In genomic region chr17:12773956-12774355, GRCm38 (mm10) we compare ENCODE assay signal across 26 mouse cellular contexts. TPM values are rescaled to one million over a fixed set of nuclear protein-coding genes. Genes with fewer than 3 reads are reported as not detected.
DNase-seq lines count a peak whose midpoint lies in the region; ATAC-seq and TF ChIP-seq lines count a peak whose summit lies in the region.
"Had no signal": no experiment of that assay in that cellular context is flagged by ENCODE, and none has a peak within 500 bp of the region (broad histone marks: within the 10 kb centered on the region; RNA-seq: fewer than 3 reads in every experiment).

No protein-coding gene starts in this region.

- no peak overlapping the region for H3K4me2 ChIP-seq in heart, embryonic 14.5 days (ENCODE audit: low read length)
- H3K4me2 ChIP-seq in heart, embryonic 16.5 days (ENCODE audit: low read depth, low read length), result no peak overlapping the region
- no peak overlapping the region for H3K4me2 ChIP-seq in stomach, embryonic 16.5 days (ENCODE audit: low read depth, low read length)
- H3K4me2 ChIP-seq: forebrain, embryonic 13.5 days; hindbrain, embryonic 13.5 days; midbrain, embryonic 13.5 days; neural tube, embryonic 13.5 days had no signal

- peak overlapping the region; percentile 4; the same call in 1 of the 2 replicates for H3K27ac ChIP-seq in heart, adult 2 months
- peak overlapping the region; percentile 68 to 81 for H3K27ac ChIP-seq in heart, embryonic 14.5 days (replicated peaks in 1 of 2; ENCODE audit: control insufficient read depth in 1 of 2, insufficient read depth in 1 of 2, low read depth in 2 of 2, low read length in 2 of 2)
- peak overlapping the region; percentile 80 for H3K27ac ChIP-seq in heart, embryonic 16.5 days (ENCODE audit: low read length)
- H3K27ac ChIP-seq in stomach, embryonic 16.5 days (ENCODE audit: low read length), result peak overlapping the region; percentile 24; the same call in 1 of the 2 replicates
- H3K27ac ChIP-seq: forebrain, embryonic 13.5 days; hindbrain, embryonic 13.5 days; liver, embryonic 14.5 days; macrophage; midbrain, embryonic 13.5 days; neural tube, embryonic 13.5 days had no signal

- H3K27me3 ChIP-seq in heart, adult 2 months (ENCODE audit: control insufficient read depth, insufficient read depth, low read length), result no peaks in the 10 kb centered on the region
- no peaks in the 10 kb centered on the region for H3K27me3 ChIP-seq in heart, embryonic 14.5 days (ENCODE audit: control insufficient read depth, insufficient read depth, low read length)
- no peaks in the 10 kb centered on the region for H3K27me3 ChIP-seq in heart, embryonic 16.5 days (ENCODE audit: control insufficient read depth, insufficient read depth, low read length)
- no peaks in the 10 kb centered on the region for H3K27me3 ChIP-seq in stomach, embryonic 16.5 days (ENCODE audit: control insufficient read depth, insufficient read depth, low read length)
- H3K27me3 ChIP-seq: hindbrain, embryonic 13.5 days; neural tube, embryonic 13.5 days; Patski had no signal

- peak; percentile 40 for ATAC-seq in heart, embryonic 14.5 days (ENCODE audit: insufficient number of reproducible peaks, insufficient read depth, low FRiP score, low read depth)
- peak; percentile 26; the same call in 1 of the 2 replicates for ATAC-seq in heart, embryonic 16.5 days (replicated peaks; ENCODE audit: extremely low read depth, insufficient read depth, low FRiP score)
- ATAC-seq in stomach, embryonic 16.5 days (ENCODE audit: insufficient read depth, low FRiP score), result no peak
- ATAC-seq: forebrain, embryonic 13.5 days; midbrain, embryonic 13.5 days; Patski had no signal

- no peak overlapping the region for H3K4me3 ChIP-seq in heart, adult 2 months
- H3K4me3 ChIP-seq in heart, embryonic 14.5 days (ENCODE audit: control insufficient read depth in 1 of 2, insufficient read depth in 1 of 2, low read depth in 1 of 2, low read length in 2 of 2), result no peak overlapping the region
- no peak overlapping the region for H3K4me3 ChIP-seq in heart, embryonic 16.5 days (ENCODE audit: low read length)
- H3K4me3 ChIP-seq in stomach, embryonic 16.5 days (replicated peaks; ENCODE audit: low read length), result no peak overlapping the region
- H3K4me3 ChIP-seq: forebrain, embryonic 13.5 days; hindbrain, embryonic 13.5 days; midbrain, embryonic 13.5 days; neural tube, embryonic 13.5 days had no signal

- no peak overlapping the region for H3K9ac ChIP-seq in heart, adult 2 months (ENCODE audit: low read depth, low read length)
- H3K9ac ChIP-seq in heart, embryonic 14.5 days (ENCODE audit: low read length), result peak overlapping the region; percentile 45; the same call in 1 of the 2 replicates
- H3K9ac ChIP-seq in heart, embryonic 16.5 days (ENCODE audit: low read length), result no peak overlapping the region
- H3K9ac ChIP-seq in stomach, embryonic 16.5 days (ENCODE audit: low read length), result no peak overlapping the region
- H3K9ac ChIP-seq: forebrain, embryonic 13.5 days; hindbrain, embryonic 13.5 days; liver, embryonic 14.5 days; midbrain, embryonic 13.5 days; neural tube, embryonic 13.5 days had no signal

- TF ChIP-seq POLR2A in heart, adult 2 months (IDR thresholded peaks at IDR 0.05; ENCODE audit: insufficient read depth, low read depth, low read length), result no peak

- 43% methylated on average over 3 of the region's 3 CpGs for WGBS in heart, adult 2 months
- WGBS in heart, embryonic 14.5 days, result 22% methylated on average over 3 of the region's 3 CpGs
- 36% methylated on average over 3 of the region's 3 CpGs for WGBS in heart, embryonic 16.5 days
- WGBS in stomach, embryonic 16.5 days, result 55% methylated on average over 3 of the region's 3 CpGs

- TF ChIP-seq CTCF in heart, adult 2 months (IDR thresholded peaks at IDR 0.05), result no peak

- H3K4me1 ChIP-seq in heart, adult 2 months (ENCODE audit: control insufficient read depth, insufficient read depth, low read length), result peaks cover 7% of the 10 kb centered on the region
- peaks cover 18 to 40% of the 10 kb centered on the region in 2 experiments for H3K4me1 ChIP-seq in heart, embryonic 14.5 days (ENCODE audit: control insufficient read depth in 2 of 2, insufficient read depth in 2 of 2, low read length in 2 of 2)
- peaks cover 31% of the 10 kb centered on the region for H3K4me1 ChIP-seq in heart, embryonic 16.5 days (ENCODE audit: control insufficient read depth, insufficient read depth, low read length)
- peaks cover 2% of the 10 kb centered on the region for H3K4me1 ChIP-seq in stomach, embryonic 16.5 days (ENCODE audit: control insufficient read depth, insufficient read depth, low read length)

- 0 out of 2 replicates have a peak, but pooled peaks cover 1% of the 10 kb centered on the region for H3K79me2 ChIP-seq in heart, adult 2 months (replicated peaks; ENCODE audit: control insufficient read depth, insufficient read depth, low read length)

- DNase-seq in heart, adult 2 months, result no peak
- DNase-seq in heart, postnatal 36 days, result no peak
- no peak for DNase-seq in heart, adult 18-20 months
- DNase-seq in layer of hippocampus, postnatal 10 days (ENCODE audit: low spot score in 2 of 2), result no peak
- DNase-seq: adrenal gland, postnatal 10 days; cerebellum, adult 8-10 months; cerebellum, postnatal 25 days; gastrocnemius, postnatal 14 days; kidney, adult 8-10 months; kidney, postnatal 10 days; layer of hippocampus, adult 9-11 months; liver; lung, adult 2 months; lung, postnatal 10 days; thymus, adult 18-20 months; thymus, postnatal 25 days had no signal

- intact Hi-C loops in heart, adult 2 months (cut with DNase I), result no loop called here
- intact Hi-C loops in heart, postnatal 36 days (cut with DNase I), result no loop called here

- peaks cover 2% of the 10 kb centered on the region for H3K36me3 ChIP-seq in heart, adult 2 months (ENCODE audit: control insufficient read depth, insufficient read depth, low read length)
- H3K36me3 ChIP-seq in heart, embryonic 14.5 days (ENCODE audit: control insufficient read depth, insufficient read depth, low read length), result peaks cover 48% of the 10 kb centered on the region
- H3K36me3 ChIP-seq in heart, embryonic 16.5 days (ENCODE audit: control insufficient read depth, insufficient read depth), result peaks cover 32% of the 10 kb centered on the region
- H3K36me3 ChIP-seq in stomach, embryonic 16.5 days (ENCODE audit: control insufficient read depth, insufficient read depth, low read length), result peaks cover 23% of the 10 kb centered on the region
- H3K36me3 ChIP-seq: hindbrain, embryonic 13.5 days; midbrain, embryonic 13.5 days; neural tube, embryonic 13.5 days had no signal

- no peaks in the 10 kb centered on the region for H3K9me3 ChIP-seq in heart, embryonic 14.5 days (ENCODE audit: control insufficient read depth, low read length)
- no peaks in the 10 kb centered on the region for H3K9me3 ChIP-seq in heart, embryonic 16.5 days (replicated peaks; ENCODE audit: control insufficient read depth, low read length)
- no peaks in the 10 kb centered on the region for H3K9me3 ChIP-seq in stomach, embryonic 16.5 days (replicated peaks; ENCODE audit: control insufficient read depth, low read length)
- H3K9me3 ChIP-seq: forebrain, embryonic 13.5 days; hindbrain, embryonic 13.5 days; midbrain, embryonic 13.5 days; neural tube, embryonic 13.5 days had no signal

- TF ChIP-seq EP300 in heart, adult 2 months (IDR thresholded peaks at IDR 0.05; ENCODE audit: insufficient read depth, low read depth, low read length), result no peak

RNA-seq across cellular contexts. Expression of gene Igf2r, which starts 4.5 kb away (rescaled TPM):
- 100 to 1,000 TPM in 1 of 2 experiments, 10 to 100 TPM in 1; 98.9 to 116 TPM for total RNA-seq in heart, adult 2 months (2021)
- 34.0 and 53.7 TPM in 2 replicates for polyA plus RNA-seq in heart, adult 2 months (2012; rRNA removed)
- 100 to 1,000 TPM; 109 to 113 TPM for total RNA-seq in heart, postnatal 36 days (2021)
- polyA plus RNA-seq in heart, embryonic 14.5 days (2014; fragmentation: Nextera tagmentation; extraction: Ambion mirVana), result 196 and 201 TPM in 2 replicates
- total RNA-seq in heart, adult 18-20 months (2021), result 100 to 1,000 TPM; 111 to 115 TPM
- polyA plus RNA-seq in heart, embryonic 16.5 days (2015; fragmentation: Nextera tagmentation; extraction: Ambion mirVana), result 98.0 and 133 TPM in 2 replicates
- polyA plus RNA-seq in stomach, embryonic 16.5 days (2015; fragmentation: Nextera tagmentation; extraction: Ambion mirVana), result 38.6 and 39.3 TPM in 2 replicates
- 10 to 100 TPM; 25.5 to 27.7 TPM for total RNA-seq in layer of hippocampus, postnatal 10 days (2021)

Comparison
In these comparisons a context has a peak if more than half of its experiments do, and no peak if none do; other contexts are left out.
1. H3K27ac ChIP-seq: peak in every context shown above with its lines; median percentile 80 in heart, embryonic 16.5 days; 74 in heart, embryonic 14.5 days; 24 in stomach, embryonic 16.5 days; 4 in heart, adult 2 months.